Mouse (Mus musculus): ENCODE data around the gene Cul7.

GRCm38 (mm10) chr17:46690665-46691064, 40.5 kb downstream of the Cul7 start:
- no peak for TF ChIP-seq CTCF (conservative IDR thresholded peaks at IDR 0.05 in 1 of 2, IDR thresholded peaks at IDR 0.05 in 1 of 2; ENCODE audit: low read depth in 2 of 2, low read length in 2 of 2)
- TF ChIP-seq HCFC1 (IDR thresholded peaks at IDR 0.05; ENCODE audit: low read depth, low read length): no peak
- no peak for TF ChIP-seq EP300 (IDR thresholded peaks at IDR 0.05; ENCODE audit: low read length)
- TF ChIP-seq JUND (conservative IDR thresholded peaks at IDR 0.05; ENCODE audit: low read depth, low read length): no peak
- no peak for TF ChIP-seq SIN3A (IDR thresholded peaks at IDR 0.05; ENCODE audit: low read length)
- no peak for TF ChIP-seq NRF1 (IDR thresholded peaks at IDR 0.05; ENCODE audit: low read depth, low read length)
- no peak for TF ChIP-seq CHD1 (IDR thresholded peaks at IDR 0.05; ENCODE audit: low read depth, low read length)
- TF ChIP-seq POLR2A (IDR thresholded peaks at IDR 0.05; ENCODE audit: low read depth, low read length): no peak
- no peak for TF ChIP-seq TCF12 (IDR thresholded peaks at IDR 0.05; ENCODE audit: low read depth, low read length)
- TF ChIP-seq ZNF384 (IDR thresholded peaks at IDR 0.05; ENCODE audit: low read depth, low read length): no peak

Data from CH12.LX (cell line).